Mouse (Mus musculus) myocyte (in vitro differentiated cells): ENCODE results near the gene Ptch2. TPM values are rescaled to one million over a fixed set of nuclear protein-coding genes. Genes with fewer than 3 reads are reported as not detected.
A peak's percentile ranks its signal among the peaks of the same experiment; 100 is the strongest.

ENCODE experiments used
- H3K27me3 ChIP-seq: one replicate; pipeline ENCODE4 v1.6.1; 2011; ENCODE audit not compliant: control insufficient read depth, insufficient read depth, insufficient read length
- H3K36me3 ChIP-seq: one replicate; pipeline ENCODE4 v1.6.1; 2011; ENCODE audit not compliant: control insufficient read depth, insufficient read depth
- H3K4me2 ChIP-seq: one replicate; pipeline ENCODE4 v1.6.1; 2011; ENCODE audit warnings: low read depth, control low read depth
- H3K4me3 ChIP-seq: one replicate; pipeline ENCODE4 v1.5.1; 2011; ENCODE audit warnings: mild to moderate bottlenecking, control low read depth, moderate library complexity
- H3K79me2 ChIP-seq: one replicate; pipeline ENCODE4 v1.6.1; 2011; ENCODE audit not compliant: control insufficient read depth, insufficient read depth
- H3ac ChIP-seq: one replicate; pipeline ENCODE4 v1.6.1; 2011; ENCODE audit not compliant: control insufficient read depth, insufficient read length
- CEBPB ChIP-seq: IDR thresholded peaks from 2 replicates; pipeline ENCODE4 v1.6.1; 2011; ENCODE audit warnings: mild to moderate bottlenecking, moderate library complexity; ENCODE audit not compliant: poor library complexity, insufficient read depth, severe bottlenecking
- E2F4 ChIP-seq: IDR thresholded peaks from one replicate; pipeline ENCODE4 v1.6.1; 2011; ENCODE audit warnings: mild to moderate bottlenecking, control low read depth, moderate library complexity; ENCODE audit not compliant: insufficient read depth
- MAX ChIP-seq: IDR thresholded peaks from one replicate; pipeline ENCODE4 v1.6.1; 2011; ENCODE audit warnings: low read depth, mild to moderate bottlenecking, control low read depth
- MYOD1 ChIP-seq, 3 experiments: IDR thresholded peaks; one replicate each; pipeline ENCODE4 v1.6.1; 2011; ENCODE audit warnings: control low read depth in 2 of 3, low read depth in 2 of 3, mild to moderate bottlenecking in 2 of 3, moderate library complexity in 1 of 3; ENCODE audit not compliant: insufficient read length in 2 of 3, control insufficient read depth in 1 of 3
- MYOG ChIP-seq, 3 experiments: IDR thresholded peaks; one replicate each; pipeline ENCODE4 v1.6.1; 2011; ENCODE audit warnings: control low read depth in 2 of 3, low read depth in 2 of 3, mild to moderate bottlenecking in 2 of 3; ENCODE audit not compliant: insufficient read length in 2 of 3, control insufficient read depth in 1 of 3, insufficient read depth in 1 of 3
- POLR2A ChIP-seq: IDR thresholded peaks from one replicate; pipeline ENCODE4 v1.6.1; 2011; ENCODE audit warnings: low read depth, mild to moderate bottlenecking, control low read depth, moderate library complexity; ENCODE audit not compliant: insufficient read length
- POLR2AphosphoS2 ChIP-seq: IDR thresholded peaks from one replicate; pipeline ENCODE4 v1.6.1; 2011; ENCODE audit warnings: low read depth, control low read depth; ENCODE audit not compliant: insufficient read length
- REST ChIP-seq: IDR thresholded peaks from one replicate; pipeline ENCODE4 v1.6.1; 2011; ENCODE audit warnings: mild to moderate bottlenecking, control low read depth, moderate library complexity; ENCODE audit not compliant: insufficient read depth, insufficient read length
- SRF ChIP-seq: IDR thresholded peaks from one replicate; pipeline ENCODE4 v1.6.1; 2011; ENCODE audit warnings: low read depth; ENCODE audit not compliant: control insufficient read depth, insufficient read length
- TCF12 ChIP-seq: IDR thresholded peaks from one replicate; pipeline ENCODE4 v1.6.1; 2011; ENCODE audit warnings: mild to moderate bottlenecking, control low read depth; ENCODE audit not compliant: poor library complexity, insufficient read depth, severe bottlenecking
- TCF3 ChIP-seq: IDR thresholded peaks from one replicate; pipeline ENCODE4 v1.6.1; 2011; ENCODE audit warnings: low read depth, control low read depth; ENCODE audit not compliant: insufficient read length
- USF1 ChIP-seq: IDR thresholded peaks from one replicate; pipeline ENCODE4 v1.6.1; 2011; ENCODE audit warnings: low read depth, mild to moderate bottlenecking, control low read depth, moderate library complexity
- polyA plus RNA-seq: library from polyadenylated mRNA; unstranded; fragments of >200 nt; fragmentation: generic; extraction: Trizol; gene quantifications from one replicate; pipeline ENCODE4 v1.2.1, GENCODE M21; 2012; ENCODE audit warnings: missing spikeins

The Ptch2 gene
- polyA plus RNA-seq, 1 experiment, result 0.02 TPM

DNA sequence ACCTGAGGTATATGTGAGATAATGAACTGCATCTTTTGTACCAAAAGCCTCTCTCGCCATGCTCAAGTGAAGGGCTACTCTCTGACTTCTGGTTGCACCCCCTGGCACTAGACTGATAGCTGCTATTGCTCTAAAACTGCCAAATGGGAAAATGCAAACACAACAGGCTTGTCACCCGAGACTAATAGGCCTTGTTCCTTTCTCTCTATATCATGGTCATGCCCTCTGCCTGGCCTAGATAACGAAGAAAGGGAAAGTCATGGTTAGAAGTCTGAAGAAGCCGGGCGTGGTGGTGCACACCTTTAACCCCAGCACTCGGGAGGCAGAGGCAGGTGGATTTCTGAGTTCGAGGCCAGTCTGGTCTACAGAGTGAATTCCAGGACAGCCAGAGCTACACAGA lies 5.3 kb upstream of the Ptch2 start:
- Histone ChIP-seq H3K79me2 (no peaks in the 10 kb centered on the region), H3K4me3 (no peak overlapping the region), H3K36me3 (peaks cover 15% of the 10 kb centered on the region), H3K27me3 (no peaks in the 10 kb centered on the region), H3ac (no peak overlapping the region), H3K4me2 (no peak overlapping the region)
- TF ChIP-seq REST (no peak), POLR2AphosphoS2 (no peak), CEBPB (no peak), TCF12 (no peak), MYOG (IDR thresholded peaks at IDR 0.05; ENCODE audit: control insufficient read depth in 1 of 3, insufficient read depth in 1 of 3, insufficient read length in 2 of 3, low read depth in 2 of 3) (no peak), TCF3 (no peak), SRF (no peak), E2F4 (no peak), POLR2A (no peak), USF1 (no peak), MAX (no peak), MYOD1 (IDR thresholded peaks at IDR 0.05; ENCODE audit: control insufficient read depth in 1 of 3, insufficient read length in 2 of 3, low read depth in 2 of 3) (no peak)

DNA sequence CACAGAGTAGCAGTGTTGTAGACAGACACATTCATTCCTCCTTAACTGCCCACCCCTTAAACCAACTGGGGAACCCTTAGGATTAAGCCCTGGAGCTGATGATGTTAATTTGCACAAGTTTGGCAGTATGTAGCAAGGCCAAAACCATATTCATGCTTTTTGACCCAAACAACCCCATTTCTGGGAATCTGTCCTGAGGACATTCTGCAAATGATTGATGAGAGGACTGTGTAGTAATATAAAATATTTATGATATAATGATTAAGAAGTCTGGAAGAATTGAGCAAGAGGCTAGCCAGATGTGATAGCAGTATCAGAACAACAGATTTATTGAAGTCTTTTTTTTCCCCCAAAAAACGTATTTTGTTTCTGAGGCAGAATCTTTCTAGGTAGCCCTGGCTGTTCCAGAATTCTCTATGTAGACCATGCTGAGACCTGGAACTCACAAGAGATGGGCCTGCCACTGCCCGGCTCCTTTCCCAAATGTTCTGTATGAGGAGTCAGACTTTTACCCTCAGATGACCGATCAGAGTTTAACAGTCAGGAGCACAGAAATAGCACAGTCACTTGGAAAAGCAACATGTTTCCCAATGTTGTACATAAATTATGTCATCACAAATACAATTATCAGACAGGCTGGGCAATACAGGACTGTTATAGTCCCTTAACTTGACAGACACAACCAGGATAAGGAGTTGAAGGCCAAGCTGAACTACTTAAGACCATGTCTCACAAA lies 1.1 kb upstream of the Ptch2 start:
- Histone ChIP-seq H3K36me3 (no peaks in the 10 kb centered on the region), H3K4me3 (no peak overlapping the region), H3ac (no peak overlapping the region), H3K4me2 (no peak overlapping the region), H3K27me3 (peaks cover 7% of the 10 kb centered on the region), H3K79me2 (no peaks in the 10 kb centered on the region)
- TF ChIP-seq POLR2AphosphoS2, result no peak
- no peak for TF ChIP-seq TCF3
- no peak for TF ChIP-seq TCF12
- no peak for TF ChIP-seq MYOD1 (IDR thresholded peaks at IDR 0.05; ENCODE audit: control insufficient read depth in 1 of 3, insufficient read length in 2 of 3, low read depth in 2 of 3)
- TF ChIP-seq REST, result no peak

GRCm38 (mm10) chr4:117096666-117097065 lies 791 bp downstream of the Ptch2 start:
- no peaks in the 10 kb centered on the region for H3K79me2 ChIP-seq
- peak overlapping the region; percentile 64 for H3K4me2 ChIP-seq
- H3ac ChIP-seq, result no peak overlapping the region
- TF ChIP-seq POLR2AphosphoS2, result no peak
- TF ChIP-seq MYOG (IDR thresholded peaks at IDR 0.05; ENCODE audit: control insufficient read depth in 1 of 3, insufficient read depth in 1 of 3, insufficient read length in 2 of 3, low read depth in 2 of 3), result no peak
- no peak for TF ChIP-seq MAX
- TF ChIP-seq CEBPB, result no peak
- TF ChIP-seq TCF3, result no peak
- no peak for TF ChIP-seq USF1
- TF ChIP-seq SRF, result no peak
- TF ChIP-seq TCF12, result no peak
- no peak for TF ChIP-seq POLR2A
- TF ChIP-seq MYOD1 (IDR thresholded peaks at IDR 0.05; ENCODE audit: control insufficient read depth in 1 of 3, insufficient read length in 2 of 3, low read depth in 2 of 3), result no peak
- TF ChIP-seq E2F4, result no peak
- TF ChIP-seq REST, result no peak
- H3K4me3 ChIP-seq, result no peak overlapping the region
- H3K27me3 ChIP-seq, result peaks cover 7% of the 10 kb centered on the region
- no peaks in the 10 kb centered on the region for H3K36me3 ChIP-seq

DNA sequence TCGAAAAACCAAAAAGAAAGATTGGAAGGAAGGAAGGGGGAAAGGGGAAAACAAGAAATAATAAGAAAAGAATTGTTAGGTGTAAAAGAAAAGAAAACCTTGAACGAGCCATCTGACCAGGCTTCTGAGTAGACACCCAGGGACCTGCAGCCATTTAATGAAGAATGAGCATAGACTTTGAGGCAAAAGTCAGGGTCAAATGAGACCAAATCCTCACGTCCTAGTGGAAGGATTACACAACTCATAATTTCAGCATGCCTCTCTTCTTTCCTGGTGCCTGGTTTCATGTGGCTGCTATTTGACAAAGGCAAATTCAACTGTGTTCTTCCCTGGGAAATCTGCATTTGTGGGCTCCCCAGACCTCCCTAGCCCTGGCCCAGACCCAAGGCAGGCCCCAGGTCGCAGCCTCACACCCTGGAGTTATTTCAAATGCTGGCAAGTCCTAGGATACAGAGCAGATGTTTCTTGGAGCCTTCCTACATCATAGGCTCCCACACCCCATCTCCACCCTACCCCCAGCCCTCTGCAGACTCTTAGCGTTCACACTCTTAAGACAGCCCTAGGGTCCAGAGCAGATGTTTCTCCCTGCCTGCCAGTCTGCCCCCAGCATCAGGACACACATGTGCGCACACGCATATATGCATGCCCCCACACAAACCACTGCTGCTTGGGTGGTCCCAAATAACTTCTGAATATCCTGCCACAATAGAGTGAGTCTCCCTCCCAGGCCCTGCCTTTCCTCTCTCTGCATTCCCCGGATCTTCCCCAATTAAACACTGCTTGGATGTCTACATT lies 2.3 kb downstream of the Ptch2 start:
- no peak overlapping the region for H3K4me3 ChIP-seq
- no peaks in the 10 kb centered on the region for H3K36me3 ChIP-seq
- H3K4me2 ChIP-seq, result no peak overlapping the region
- H3K27me3 ChIP-seq, result peaks cover 7% of the 10 kb centered on the region
- H3K79me2 ChIP-seq, result no peaks in the 10 kb centered on the region
- no peak for TF ChIP-seq POLR2A
- TF ChIP-seq CEBPB, result no peak
- no peak for TF ChIP-seq MYOD1 (IDR thresholded peaks at IDR 0.05; ENCODE audit: control insufficient read depth in 1 of 3, insufficient read length in 2 of 3, low read depth in 2 of 3)
- TF ChIP-seq TCF12, result no peak
- no peak for TF ChIP-seq SRF
- TF ChIP-seq MYOG (IDR thresholded peaks at IDR 0.05; ENCODE audit: control insufficient read depth in 1 of 3, insufficient read depth in 1 of 3, insufficient read length in 2 of 3, low read depth in 2 of 3), result no peak
- no peak for TF ChIP-seq POLR2AphosphoS2
- no peak for TF ChIP-seq E2F4
- no peak for TF ChIP-seq USF1
- no peak for TF ChIP-seq REST
- no peak for TF ChIP-seq MAX
- no peak for TF ChIP-seq TCF3
- H3ac ChIP-seq, result no peak overlapping the region
